Mouse (Mus musculus) cerebellum, adult 2 months (tissue): ENCODE measurements around the gene Khdc1c.

ENCODE experiments used
- CTCF ChIP-seq: fragments of 200-500 bp; IDR thresholded peaks from 2 replicates; pipeline ENCODE4 v1.5.1; 2011; ENCODE audit warnings: low read depth, mild to moderate bottlenecking, control low read depth, low read length, moderate library complexity, borderline replicate concordance; ENCODE audit not compliant: insufficient read depth
- POLR2A ChIP-seq: fragments of 200-500 bp; IDR thresholded peaks from 2 replicates; pipeline ENCODE4 v1.6.1; 2011; ENCODE audit warnings: low read length, control low read depth, borderline replicate concordance; ENCODE audit not compliant: insufficient read depth

GRCm38 (mm10) chr1:21419370-21419769 lies 51.2 kb downstream of the Khdc1c start:
- TF ChIP-seq CTCF (no peak), POLR2A (no peak)
